Mouse (Mus musculus) myocyte (in vitro differentiated cells): ENCODE measurements around the gene Arid3c.
"Not testable (repeated sequence)": the region's sequence is repeated elsewhere in the genome, so short reads cannot be mapped to it uniquely, and the experiment has no call there.

Source experiments
- CEBPB ChIP-seq: IDR thresholded peaks from 2 replicates; pipeline ENCODE4 v1.6.1; 2011; ENCODE audit warnings: mild to moderate bottlenecking, moderate library complexity; ENCODE audit not compliant: poor library complexity, insufficient read depth, severe bottlenecking
- POLR2A ChIP-seq: IDR thresholded peaks from one replicate; pipeline ENCODE4 v1.6.1; 2011; ENCODE audit warnings: low read depth, mild to moderate bottlenecking, control low read depth, moderate library complexity; ENCODE audit not compliant: insufficient read length

DNA sequence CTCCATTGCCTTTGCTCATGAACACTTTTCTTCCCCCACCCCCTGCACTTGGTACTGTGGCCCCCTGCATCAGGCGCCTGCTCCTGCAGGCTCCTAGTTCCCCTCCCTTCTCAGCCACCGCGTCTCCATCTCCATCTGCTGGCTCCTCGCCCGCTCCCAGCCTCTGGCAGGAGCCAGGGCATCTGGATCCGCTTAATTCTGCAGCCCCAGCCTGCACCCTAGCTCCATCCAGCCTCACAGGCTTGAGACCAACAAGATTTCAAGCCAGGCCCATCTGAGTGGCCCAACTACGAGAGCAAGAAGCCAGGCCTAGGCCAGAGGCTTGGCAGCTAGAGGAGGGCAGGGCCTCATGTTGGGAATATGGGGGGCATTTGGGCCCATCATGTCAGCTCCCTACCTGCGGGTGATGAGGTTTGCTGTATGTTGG is 31.8 kb upstream of the Arid3c start:
- not testable (repeated sequence) for TF ChIP-seq POLR2A, CEBPB
